Mouse (Mus musculus): Measurements from ENCODE around the gene Olfr876. TPM values are rescaled to one million over a fixed set of nuclear protein-coding genes. Genes with fewer than 3 reads are reported as not detected.

Gene Olfr876
- not detected in 2 replicates for polyA plus RNA-seq (2015; fragmentation: Nextera tagmentation; extraction: Ambion mirVana)

GRCm38 (mm10) chr9:37802731-37803130 is at the start of gene Olfr876:
Olfr876 (plus strand) TSS chr9:37803031.

GRCm38 (mm10) chr9:37771759-37772158 is 31.1 kb upstream of the Olfr876 start, which contains the start of gene Olfr875:
Olfr875 (plus strand) TSS chr9:37771857.

GRCm38 (mm10) chr9:37853969-37854368 is 51.1 kb downstream of the Olfr876 start, which contains the start of gene Olfr877:
Olfr877 (plus strand) TSS chr9:37854269.

Other genes starting within 250 kb of the Olfr876 start
- 4.0 and 5.3 TPM in 2 replicates for gene Siae, start 247.3 kb upstream of the Olfr876 start, polyA plus RNA-seq (2015; fragmentation: Nextera tagmentation; extraction: Ambion mirVana)
- 7.2 and 7.3 TPM in 2 replicates for gene Spa17, start 189.3 kb upstream of the Olfr876 start, polyA plus RNA-seq (2015; fragmentation: Nextera tagmentation; extraction: Ambion mirVana)
- gene Tbrg1, start 145.7 kb upstream of the Olfr876 start, polyA plus RNA-seq (2015; fragmentation: Nextera tagmentation; extraction: Ambion mirVana): 89.1 and 99.7 TPM in 2 replicates
- 0.58 TPM in 1 of 2 replicates, not detected in the other for gene Panx3, start 133.8 kb upstream of the Olfr876 start, polyA plus RNA-seq (2015; fragmentation: Nextera tagmentation; extraction: Ambion mirVana)
- gene Olfr160, start 86.8 kb upstream of the Olfr876 start, polyA plus RNA-seq (2015; fragmentation: Nextera tagmentation; extraction: Ambion mirVana): not detected in 2 replicates
- gene Olfr874, start 57.9 kb upstream of the Olfr876 start, polyA plus RNA-seq (2015; fragmentation: Nextera tagmentation; extraction: Ambion mirVana): not detected in 2 replicates
- gene Olfr875, start 31.2 kb upstream of the Olfr876 start, polyA plus RNA-seq (2015; fragmentation: Nextera tagmentation; extraction: Ambion mirVana): not detected in 2 replicates
- not detected in 2 replicates for gene Olfr877, start 51.2 kb downstream of the Olfr876 start, polyA plus RNA-seq (2015; fragmentation: Nextera tagmentation; extraction: Ambion mirVana)
- not detected in 2 replicates for gene Olfr145, start 93.7 kb downstream of the Olfr876 start, polyA plus RNA-seq (2015; fragmentation: Nextera tagmentation; extraction: Ambion mirVana)
- gene Olfr878, start 114.8 kb downstream of the Olfr876 start, polyA plus RNA-seq (2015; fragmentation: Nextera tagmentation; extraction: Ambion mirVana): not detected in 2 replicates
- gene Olfr881, start 188.8 kb downstream of the Olfr876 start, polyA plus RNA-seq (2015; fragmentation: Nextera tagmentation; extraction: Ambion mirVana): not detected in 2 replicates
- gene Olfr883, start 222.8 kb downstream of the Olfr876 start, polyA plus RNA-seq (2015; fragmentation: Nextera tagmentation; extraction: Ambion mirVana): not detected in 2 replicates
- gene Olfr884, start 243.5 kb downstream of the Olfr876 start, polyA plus RNA-seq (2015; fragmentation: Nextera tagmentation; extraction: Ambion mirVana): not detected in 2 replicates